Mouse (Mus musculus) hindbrain, embryonic 13.5 days (tissue): ENCODE measurements around the gene Olfr427. TPM values are rescaled to one million over a fixed set of nuclear protein-coding genes. Genes with fewer than 3 reads are reported as not detected.

Experiments
- ATAC-seq: fragments of 200-750 bp; cut with Nextera tagmentation; 2 replicates; pipeline ENCODE4 v1.8.0; 2017; ENCODE audit warnings: moderate TSS enrichment; ENCODE audit not compliant: low FRiP score
- H3K27ac ChIP-seq: fragments of 300-500 bp; sonication (generic); 2 replicates; pipeline ENCODE4 v1.5.1; 2015; ENCODE audit warnings: inconsistent platforms, mild to moderate bottlenecking, moderate library complexity
- H3K27me3 ChIP-seq: fragments of 300-500 bp; sonication (generic); 2 replicates; pipeline ENCODE4 v1.6.1; 2015; ENCODE audit warnings: mild to moderate bottlenecking, inconsistent platforms
- H3K36me3 ChIP-seq: fragments of 300-500 bp; sonication (generic); 2 replicates; pipeline ENCODE4 v1.6.1; 2015; ENCODE audit warnings: mild to moderate bottlenecking, inconsistent platforms
- H3K4me1 ChIP-seq: fragments of 300-500 bp; sonication (generic); replicated peaks from 2 replicates; pipeline ENCODE4 v1.6.1; 2015; ENCODE audit warnings: inconsistent platforms
- H3K4me2 ChIP-seq: fragments of 300-500 bp; sonication (generic); 2 replicates; pipeline ENCODE4 v1.6.1; 2015; ENCODE audit warnings: inconsistent platforms, mild to moderate bottlenecking, moderate library complexity
- H3K4me3 ChIP-seq: fragments of 300-500 bp; sonication (generic); 2 replicates; pipeline ENCODE4 v1.5.1; 2015; ENCODE audit warnings: mild to moderate bottlenecking, inconsistent platforms
- H3K9ac ChIP-seq: fragments of 300-500 bp; sonication (generic); 2 replicates; pipeline ENCODE4 v1.6.1; 2015; ENCODE audit warnings: mild to moderate bottlenecking, inconsistent platforms
- H3K9me3 ChIP-seq: fragments of 300-500 bp; sonication (generic); 2 replicates; pipeline ENCODE4 v1.6.1; 2016; ENCODE audit warnings: inconsistent platforms
- WGBS: fragments of 180-500 bp; shearing (Covaris S2); methylation state at CpG from one replicate; pipeline ENCODE4 v1.1.7; 2015; 5-methylcytosine and 5-hydroxymethylcytosine counted together
- polyA plus RNA-seq: library from polyadenylated mRNA; unstranded; fragments of >200 nt; fragmentation: Nextera tagmentation; extraction: Ambion mirVana; gene quantifications from 2 replicates; pipeline ENCODE4 v1.2.1, GENCODE M21; 2015

Olfr427 gene
- polyA plus RNA-seq, 1 experiment from 2014 or later, result not detected

GRCm38 (mm10) chr1:174131217-174131616, 34.5 kb downstream of the Olfr427 start, which contains the start of gene Olfr424:
Olfr424 (plus strand) TSS chr1:174131517.
- Histone ChIP-seq H3K4me3 (no peak within 1 kb of the TSS), H3K36me3 (no peaks in the 10 kb centered on the region), H3K27me3 (no peaks in the 10 kb centered on the region), H3K4me1 (no peaks in the 10 kb centered on the region), H3K9me3 (no peaks in the 10 kb centered on the region), H3K27ac (no peak within 1 kb of the TSS), H3K9ac (no peak within 1 kb of the TSS), H3K4me2 (no peak within 1 kb of the TSS)
- no peak for ATAC-seq
- WGBS, result 88% methylated on average over 3 of the region's 3 CpGs

GRCm38 (mm10) chr1:174131999-174132398, 35.3 kb downstream of the Olfr427 start:
- H3K9ac ChIP-seq, result no peak overlapping the region
- 82% methylated on average over 3 of the region's 3 CpGs for WGBS
- no peak for ATAC-seq
- H3K27ac ChIP-seq, result no peak overlapping the region
- no peaks in the 10 kb centered on the region for H3K27me3 ChIP-seq
- H3K4me3 ChIP-seq, result no peak overlapping the region
- no peaks in the 10 kb centered on the region for H3K36me3 ChIP-seq
- H3K9me3 ChIP-seq, result no peaks in the 10 kb centered on the region
- H3K4me2 ChIP-seq, result no peak overlapping the region
- H3K4me1 ChIP-seq, result no peaks in the 10 kb centered on the region

DNA sequence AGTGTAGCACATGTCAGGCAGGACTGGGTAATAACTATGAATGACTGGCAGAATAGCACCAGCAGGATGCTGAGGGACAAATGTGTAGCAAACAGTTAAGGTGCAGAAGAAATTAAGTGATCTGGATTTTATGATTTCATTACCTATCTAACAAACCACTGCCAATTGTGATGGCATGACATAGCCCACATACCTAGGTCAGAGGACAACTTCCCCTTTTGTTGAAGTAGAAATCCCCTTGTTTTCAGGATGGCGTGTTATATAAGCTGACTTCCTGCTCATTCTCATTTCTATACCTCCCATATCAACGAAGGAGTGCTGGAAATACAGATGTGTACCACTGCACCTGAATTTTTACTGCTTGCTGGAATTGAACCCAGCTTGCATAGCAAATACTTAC, 44.7 kb downstream of the Olfr427 start:
- Histone ChIP-seq H3K4me3 (no peak overlapping the region), H3K9me3 (no peaks in the 10 kb centered on the region), H3K4me2 (no peak overlapping the region), H3K9ac (no peak overlapping the region), H3K27me3 (no peaks in the 10 kb centered on the region), H3K36me3 (no peaks in the 10 kb centered on the region), H3K27ac (no peak overlapping the region), H3K4me1 (no peaks in the 10 kb centered on the region)
- WGBS, result 71% methylated on average over 2 of the region's 2 CpGs
- no peak for ATAC-seq

DNA sequence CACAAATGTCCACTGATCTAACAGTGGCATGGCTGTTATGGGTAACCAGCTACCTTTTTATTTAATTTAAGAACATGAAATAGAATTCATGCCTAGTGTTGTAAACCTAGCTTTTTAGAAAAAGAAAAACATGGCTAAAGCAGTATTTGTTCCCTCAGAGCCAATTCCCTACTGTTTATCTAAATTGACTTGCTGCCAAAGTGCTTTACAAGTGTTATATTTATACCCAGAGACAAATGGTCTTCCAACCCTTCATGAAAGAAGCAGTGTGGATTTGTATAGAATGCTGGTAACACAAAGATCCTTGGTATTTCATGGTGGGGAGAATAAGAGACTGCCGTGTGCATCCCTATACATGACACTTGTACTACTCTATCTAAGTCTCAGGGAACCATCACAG, 50.0 kb downstream of the Olfr427 start:
- ATAC-seq, result no peak
- no peaks in the 10 kb centered on the region for H3K36me3 ChIP-seq
- H3K27me3 ChIP-seq, result no peaks in the 10 kb centered on the region
- H3K4me2 ChIP-seq, result no peak overlapping the region
- H3K27ac ChIP-seq, result no peak overlapping the region
- no peaks in the 10 kb centered on the region; the same call in 1 of the 2 replicates for H3K4me1 ChIP-seq
- H3K9me3 ChIP-seq, result no peaks in the 10 kb centered on the region
- no peak overlapping the region for H3K9ac ChIP-seq
- no peak overlapping the region for H3K4me3 ChIP-seq
- 83% methylated on average over 1 of the region's 1 CpGs for WGBS

DNA sequence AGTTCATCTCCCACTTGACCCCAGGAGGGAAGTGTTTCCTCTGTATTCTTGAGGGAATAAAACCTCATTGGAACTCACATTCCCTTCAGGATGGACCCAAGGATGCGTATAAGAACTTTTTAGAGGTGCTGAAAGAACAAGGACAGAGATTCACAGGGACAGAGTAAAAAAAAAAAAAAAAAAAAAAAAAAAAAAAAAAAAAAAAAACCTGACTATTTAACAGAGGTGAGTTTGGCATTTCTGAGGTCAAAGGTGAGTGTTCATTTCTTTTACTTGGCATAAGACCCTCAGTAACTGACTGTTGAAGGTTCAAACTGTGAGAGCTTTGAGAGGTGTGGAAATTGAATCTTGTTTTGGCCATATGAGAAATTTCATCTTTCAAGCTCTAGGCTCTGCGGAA, 52.6 kb downstream of the Olfr427 start:
- no peak for ATAC-seq
- Histone ChIP-seq H3K27ac (no peak overlapping the region), H3K36me3 (no peaks in the 10 kb centered on the region), H3K4me3 (no peak overlapping the region), H3K9me3 (no peaks in the 10 kb centered on the region), H3K4me2 (no peak overlapping the region), H3K9ac (no peak overlapping the region), H3K4me1 (no peaks in the 10 kb centered on the region; the same call in 1 of the 2 replicates), H3K27me3 (no peaks in the 10 kb centered on the region)
- 78% methylated on average over 2 of the region's 2 CpGs for WGBS

Other genes with a start within 250 kb of the Olfr427 start
- gene Ifi211, start 183.8 kb upstream of the Olfr427 start, polyA plus RNA-seq, result 0.40 and 0.52 TPM in 2 replicates
- 1.0 and 1.3 TPM in 2 replicates for gene Mndal, start 154.4 kb upstream of the Olfr427 start, polyA plus RNA-seq
- 0.40 and 0.65 TPM in 2 replicates for gene Ifi203, start 154.2 kb upstream of the Olfr427 start, polyA plus RNA-seq
- gene Ifi202b, start 114.1 kb upstream of the Olfr427 start, polyA plus RNA-seq, result not detected in 2 replicates
- gene Ifi205, start 65.1 kb upstream of the Olfr427 start, polyA plus RNA-seq, result 0.12 TPM in 1 of 2 replicates, not detected in the other
- not detected in 2 replicates for gene Olfr433, start 56.2 kb upstream of the Olfr427 start, polyA plus RNA-seq
- gene Olfr432, start 47.7 kb upstream of the Olfr427 start, polyA plus RNA-seq, result not detected in 2 replicates
- not detected in 2 replicates for gene Olfr430, start 30.3 kb upstream of the Olfr427 start, polyA plus RNA-seq
- gene Olfr429, start 12.6 kb upstream of the Olfr427 start, polyA plus RNA-seq, result not detected in 2 replicates
- gene Olfr231, start 24.3 kb downstream of the Olfr427 start, polyA plus RNA-seq, result not detected in 2 replicates
- gene Olfr424, start 34.6 kb downstream of the Olfr427 start, polyA plus RNA-seq, result not detected in 2 replicates
- not detected in 2 replicates for gene Olfr420, start 58.7 kb downstream of the Olfr427 start, polyA plus RNA-seq
- gene Spta1, start 75.9 kb downstream of the Olfr427 start, polyA plus RNA-seq, result 0.16 and 0.28 TPM in 2 replicates
- not detected in 2 replicates for gene Olfr419, start 155.2 kb downstream of the Olfr427 start, polyA plus RNA-seq
- gene Mptx1, start 233.6 kb downstream of the Olfr427 start, polyA plus RNA-seq, result not detected in 2 replicates